Mouse (Mus musculus): Measurements from ENCODE around the gene Rab3a.

Rab3a gene

GRCm38 (mm10) chr8:70742981-70743655 lies 11.4 kb upstream of the Rab3a start:
- DNase-seq: peak; percentile 47

- peak; percentile 64 for DNase-seq
Measured at GRCm38 (mm10) chr8:70743656-70744590, 10.6 kb upstream of the Rab3a start.

GRCm38 (mm10) chr8:70744806-70745205 lies 9.7 kb upstream of the Rab3a start:
- no peak for DNase-seq

- DNase-seq: no peak
Measured at GRCm38 (mm10) chr8:70745691-70746220, 8.7 kb upstream of the Rab3a start.

- DNase-seq: no peak
Measured at GRCm38 (mm10) chr8:70746676-70747075, 7.8 kb upstream of the Rab3a start.

- DNase-seq: no peak
Measured at GRCm38 (mm10) chr8:70747211-70747890, 7.1 kb upstream of the Rab3a start.

GRCm38 (mm10) chr8:70748246-70749096 lies 6.0 kb upstream of the Rab3a start:
- no peak for DNase-seq

GRCm38 (mm10) chr8:70749097-70749674 lies 5.3 kb upstream of the Rab3a start:
- no peak for DNase-seq

- DNase-seq: no peak
Measured at GRCm38 (mm10) chr8:70750128-70750680, 4.3 kb upstream of the Rab3a start.

- DNase-seq: peak; percentile 83
Measured at GRCm38 (mm10) chr8:70752000-70752764, 2.3 kb upstream of the Rab3a start.

- DNase-seq: peak; percentile 60
Measured at GRCm38 (mm10) chr8:70753151-70753550, 1.3 kb upstream of the Rab3a start.

- DNase-seq: peak; percentile 69
Measured at GRCm38 (mm10) chr8:70754871-70755660, 587 bp downstream of the Rab3a start.

- DNase-seq: no peak
Measured at GRCm38 (mm10) chr8:70755661-70756475, 1.4 kb downstream of the Rab3a start.

- no peak for DNase-seq
Measured at GRCm38 (mm10) chr8:70756476-70757040, 2.1 kb downstream of the Rab3a start.

GRCm38 (mm10) chr8:70757523-70758307 lies 3.2 kb downstream of the Rab3a start:
- peak; percentile 51 for DNase-seq

GRCm38 (mm10) chr8:70758308-70758615 lies 3.8 kb downstream of the Rab3a start:
- no peak for DNase-seq

GRCm38 (mm10) chr8:70758616-70759561 lies 4.4 kb downstream of the Rab3a start:
- DNase-seq: no peak

Measured in embryo, embryonic 11 days (tissue).